Mouse (Mus musculus): ENCODE results near the gene Pdxp. TPM values are rescaled to one million over a fixed set of nuclear protein-coding genes. Genes with fewer than 3 reads are reported as not detected.
A peak's percentile ranks its signal among the peaks of the same experiment; 100 is the strongest.
"Not testable (repeated sequence)": the region's sequence is repeated elsewhere in the genome, so short reads cannot be mapped to it uniquely, and the experiment has no call there.

The Pdxp gene
- polyA plus RNA-seq, 1 experiment = not detected

DNA sequence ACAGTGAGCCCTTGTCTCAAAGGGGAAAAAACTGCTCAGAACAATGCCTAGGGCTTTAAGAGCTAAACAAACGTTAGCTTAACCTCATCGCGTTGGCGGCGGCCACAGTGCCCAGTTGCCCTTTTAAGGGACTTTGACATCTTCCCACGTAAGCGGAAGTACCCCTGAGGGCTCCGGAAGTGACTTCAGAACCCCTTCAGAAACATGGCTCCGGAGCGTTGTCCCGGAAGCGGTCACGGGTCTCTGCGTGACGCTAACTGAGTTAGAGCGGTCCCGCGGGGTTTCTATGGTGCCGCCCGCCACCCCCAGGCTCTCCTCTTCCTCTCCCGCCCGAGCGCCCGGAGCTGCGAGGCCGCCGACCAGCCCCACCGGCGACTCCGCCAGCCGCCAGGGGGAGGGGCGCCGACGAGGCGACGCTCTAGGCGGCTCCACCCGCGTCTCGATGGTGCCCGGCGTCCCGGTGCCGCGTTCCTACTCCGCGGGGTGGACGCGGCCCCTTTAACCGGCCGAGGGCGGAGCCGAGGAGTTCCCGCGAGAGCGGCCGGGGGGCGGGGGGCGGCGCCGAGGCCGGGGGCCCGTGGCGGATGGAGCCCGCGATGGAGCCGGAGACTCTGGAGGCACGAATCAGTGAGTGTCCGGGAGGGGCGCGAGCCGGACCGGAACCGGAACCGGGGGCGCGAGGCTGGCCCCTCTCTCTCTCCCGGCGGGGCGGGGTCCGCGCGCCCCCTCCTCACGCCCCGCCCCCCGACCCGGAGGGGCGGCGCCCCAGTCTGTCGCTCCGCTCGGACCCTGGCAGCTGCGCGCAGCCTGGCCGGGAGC, 36.5 kb upstream of the Pdxp start, which contains the start of gene Gga1:
Gene Gga1 (plus strand): TSS at position 200 of the 819 bp plus-strand sequence.
- peaks cover 37% of the 10 kb centered on the region for H3K4me1 ChIP-seq (ENCODE audit: control insufficient read depth, insufficient read depth, low read length)
- H3K27ac ChIP-seq (ENCODE audit: insufficient read depth, low read depth, low read length) = peak within 1 kb of the TSS; percentile 97
- TF ChIP-seq CTCF (IDR thresholded peaks at IDR 0.05; ENCODE audit: insufficient read depth, low read depth, low read length) (peak; percentile 37; the same call in 1 of the 2 replicates), POLR2A (IDR thresholded peaks at IDR 0.05; ENCODE audit: insufficient read depth, low read depth, low read length) (peak; percentile 38; the same call in 1 of the 2 replicates)
- WGBS = under 1% methylated on average over 80 of the region's 95 CpGs
- peak within 1 kb of the TSS; percentile 91 for H3K4me3 ChIP-seq (ENCODE audit: insufficient read depth, low read depth, low read length)

- H3K4me1 ChIP-seq (ENCODE audit: control insufficient read depth, insufficient read depth, low read length) = peaks cover 37% of the 10 kb centered on the region
- 1% methylated on average over 17 of the region's 17 CpGs for WGBS
- peak overlapping the region; percentile 91 for H3K4me3 ChIP-seq (ENCODE audit: insufficient read depth, low read depth, low read length)
- H3K27ac ChIP-seq (ENCODE audit: insufficient read depth, low read depth, low read length) = peak overlapping the region; percentile 2; the same call in 1 of the 2 replicates
- TF ChIP-seq POLR2A (IDR thresholded peaks at IDR 0.05; ENCODE audit: insufficient read depth, low read depth, low read length) = no peak
- no peak for TF ChIP-seq CTCF (IDR thresholded peaks at IDR 0.05; ENCODE audit: insufficient read depth, low read depth, low read length)
Observed at GRCm38 (mm10) chr15:78877810-78878390, 35.8 kb upstream of the Pdxp start.

DNA sequence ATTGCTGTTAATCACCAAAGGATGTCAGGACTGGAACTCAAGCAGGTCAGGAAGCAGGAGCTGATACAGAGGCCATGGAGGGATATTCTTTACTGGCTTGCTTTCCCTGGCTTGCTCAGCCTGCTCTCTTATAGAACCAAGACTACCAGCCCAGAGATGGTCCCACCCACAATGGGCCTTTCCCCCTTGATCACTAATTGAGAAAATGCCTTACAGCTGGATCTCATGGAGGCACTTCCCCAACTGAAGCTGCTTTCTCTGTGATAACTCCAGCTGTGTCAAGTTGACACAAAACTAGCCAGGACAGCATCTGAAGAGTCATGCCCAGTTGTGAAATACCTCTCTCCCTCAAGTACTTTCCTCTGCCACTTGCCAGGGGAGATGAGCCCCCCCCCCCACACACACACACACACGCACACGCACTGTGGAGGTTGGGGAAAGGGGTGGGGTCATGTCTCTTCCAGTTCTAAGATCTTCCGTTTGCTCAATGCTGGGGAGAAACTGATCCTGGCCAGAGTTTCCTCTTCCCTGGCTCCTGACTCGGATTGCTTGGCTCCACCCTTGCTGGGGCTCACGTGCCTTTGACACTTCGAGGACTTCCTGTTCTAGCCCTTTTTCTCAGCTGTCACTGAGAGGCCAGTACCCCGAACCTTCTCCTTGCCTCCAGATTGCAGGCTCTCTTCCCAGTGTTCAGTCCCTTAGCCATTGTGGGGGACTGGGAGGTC, 34.8 kb upstream of the Pdxp start:
- H3K4me1 ChIP-seq (ENCODE audit: control insufficient read depth, insufficient read depth, low read length) = peaks cover 34% of the 10 kb centered on the region
- WGBS = 41% methylated on average over 7 of the region's 7 CpGs
- H3K27ac ChIP-seq (ENCODE audit: insufficient read depth, low read depth, low read length); H3K4me3 ChIP-seq (ENCODE audit: insufficient read depth, low read depth, low read length): not testable (repeated sequence)

DNA sequence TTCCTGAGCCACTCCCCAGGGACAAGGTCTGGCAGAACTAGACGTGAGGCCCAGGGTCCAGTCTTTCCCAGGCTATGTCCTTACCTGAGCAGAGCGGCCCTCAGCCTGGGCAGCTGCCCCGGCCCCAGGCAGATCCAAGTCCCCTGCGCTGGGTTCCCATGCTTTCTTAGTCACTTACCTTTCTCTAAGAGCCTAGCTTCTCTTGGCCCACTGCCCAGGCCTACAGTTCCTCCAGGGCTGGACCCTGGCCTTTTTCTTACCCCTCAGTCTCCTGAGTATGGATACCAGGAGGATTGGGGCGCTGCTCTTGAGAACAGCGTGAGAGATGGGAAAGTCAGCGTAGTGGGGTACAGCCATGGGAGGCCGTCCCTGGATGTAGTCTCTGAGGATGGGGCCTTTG, 33.3 kb upstream of the Pdxp start:
- H3K4me1 ChIP-seq (ENCODE audit: control insufficient read depth, insufficient read depth, low read length) = peaks cover 28% of the 10 kb centered on the region
- H3K4me3 ChIP-seq (ENCODE audit: insufficient read depth, low read depth, low read length) = no peak overlapping the region
- H3K27ac ChIP-seq (ENCODE audit: insufficient read depth, low read depth, low read length) = no peak overlapping the region
- TF ChIP-seq POLR2A (IDR thresholded peaks at IDR 0.05; ENCODE audit: insufficient read depth, low read depth, low read length) (no peak), CTCF (IDR thresholded peaks at IDR 0.05; ENCODE audit: insufficient read depth, low read depth, low read length) (no peak)
- WGBS = 90% methylated on average over 8 of the region's 8 CpGs

DNA sequence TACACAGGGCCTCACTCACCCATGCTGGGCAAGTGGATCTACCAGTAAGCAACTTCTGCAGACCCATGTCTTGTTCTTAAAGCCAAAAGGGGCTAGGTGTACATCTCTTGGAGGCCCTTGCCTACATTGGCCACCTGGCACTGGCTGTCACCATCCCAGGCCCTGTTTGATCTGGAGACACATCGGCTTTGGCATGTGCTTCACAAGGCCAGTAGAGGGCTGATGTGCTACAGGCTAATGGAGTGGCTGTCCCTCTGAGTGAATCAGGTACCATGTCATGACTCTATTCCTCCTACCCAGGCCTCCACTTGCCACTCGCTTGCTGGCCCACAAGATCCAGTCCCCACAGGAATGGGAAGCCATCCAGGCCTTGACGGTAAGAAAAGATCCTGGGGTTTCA, 31.9 kb upstream of the Pdxp start:
- WGBS = 82% methylated on average over 3 of the region's 3 CpGs
- peaks cover 21% of the 10 kb centered on the region for H3K4me1 ChIP-seq (ENCODE audit: control insufficient read depth, insufficient read depth, low read length)

GRCm38 (mm10) chr15:78889401-78889853, 24.3 kb upstream of the Pdxp start:
- Histone ChIP-seq H3K4me1 (ENCODE audit: control insufficient read depth, insufficient read depth, low read length) (no peaks in the 10 kb centered on the region), H3K4me3 (ENCODE audit: insufficient read depth, low read depth, low read length) (no peak overlapping the region), H3K27ac (ENCODE audit: insufficient read depth, low read depth, low read length) (no peak overlapping the region)
- 38% methylated on average over 13 of the region's 13 CpGs for WGBS
- TF ChIP-seq POLR2A (IDR thresholded peaks at IDR 0.05; ENCODE audit: insufficient read depth, low read depth, low read length) = no peak
- TF ChIP-seq CTCF (IDR thresholded peaks at IDR 0.05; ENCODE audit: insufficient read depth, low read depth, low read length) = no peak

More for the DNA sequence above, 31.9 kb upstream of the Pdxp start:
- no peak overlapping the region for H3K4me3 ChIP-seq (ENCODE audit: insufficient read depth, low read depth, low read length)
- no peak for TF ChIP-seq CTCF (IDR thresholded peaks at IDR 0.05; ENCODE audit: insufficient read depth, low read depth, low read length)
- H3K27ac ChIP-seq (ENCODE audit: insufficient read depth, low read depth, low read length) = no peak overlapping the region

GRCm38 (mm10) chr15:78892440-78892839, 21.3 kb upstream of the Pdxp start:
- Histone ChIP-seq H3K4me1 (ENCODE audit: control insufficient read depth, insufficient read depth, low read length) (peaks cover 6% of the 10 kb centered on the region; the same call in 1 of the 2 replicates), H3K4me3 (ENCODE audit: insufficient read depth, low read depth, low read length) (no peak overlapping the region), H3K27ac (ENCODE audit: insufficient read depth, low read depth, low read length) (no peak overlapping the region)
- WGBS = 71% methylated on average over 7 of the region's 7 CpGs
- TF ChIP-seq CTCF (IDR thresholded peaks at IDR 0.05; ENCODE audit: insufficient read depth, low read depth, low read length) (no peak), POLR2A (IDR thresholded peaks at IDR 0.05; ENCODE audit: insufficient read depth, low read depth, low read length) (no peak)

DNA sequence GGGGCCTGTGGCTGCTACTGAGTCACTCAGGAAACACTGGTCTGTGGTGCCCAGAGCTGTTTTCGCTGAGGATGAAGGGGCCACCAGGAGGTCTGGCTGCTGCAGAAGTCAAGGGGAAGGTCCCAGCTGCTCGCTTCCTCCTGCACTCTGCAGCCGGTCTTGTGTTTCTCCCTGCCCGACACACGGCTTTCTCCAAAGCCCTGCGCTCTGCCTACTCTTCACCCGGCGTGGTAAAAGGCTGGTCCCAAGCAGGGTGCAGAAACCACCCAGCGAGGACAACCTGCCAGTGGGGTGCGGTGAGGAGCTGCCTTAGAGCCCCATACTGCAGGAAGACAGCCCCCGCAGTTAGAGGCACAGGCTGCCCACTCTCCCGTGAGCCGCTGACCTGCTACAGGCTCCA, 19.0 kb upstream of the Pdxp start:
- WGBS = 76% methylated on average over 13 of the region's 13 CpGs
- no peak overlapping the region for H3K4me3 ChIP-seq (ENCODE audit: insufficient read depth, low read depth, low read length)
- H3K4me1 ChIP-seq (ENCODE audit: control insufficient read depth, insufficient read depth, low read length) = peaks cover 11% of the 10 kb centered on the region
- TF ChIP-seq POLR2A (IDR thresholded peaks at IDR 0.05; ENCODE audit: insufficient read depth, low read depth, low read length) (no peak), CTCF (IDR thresholded peaks at IDR 0.05; ENCODE audit: insufficient read depth, low read depth, low read length) (no peak)
- H3K27ac ChIP-seq (ENCODE audit: insufficient read depth, low read depth, low read length) = no peak overlapping the region

DNA sequence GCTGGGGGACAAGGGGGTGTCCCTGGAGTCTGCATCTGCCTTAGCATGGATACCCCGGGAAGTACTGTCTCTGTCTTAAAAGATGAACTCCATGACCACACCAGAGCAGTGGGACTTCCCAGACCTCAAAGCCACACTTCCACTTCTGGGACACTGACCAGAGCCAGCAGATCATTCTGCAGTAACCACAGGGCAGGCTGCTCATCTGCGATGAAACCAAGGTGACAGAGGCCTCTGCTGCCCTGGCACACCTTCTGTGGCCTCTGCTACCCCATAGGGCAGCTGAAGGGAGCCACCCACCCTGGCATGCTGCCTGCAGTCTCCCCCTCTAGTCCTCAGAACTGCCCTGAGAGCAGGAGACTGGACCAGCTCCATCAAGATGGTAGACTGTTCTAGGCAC, 18.0 kb upstream of the Pdxp start:
- Histone ChIP-seq H3K4me1 (ENCODE audit: control insufficient read depth, insufficient read depth, low read length) (peaks cover 20% of the 10 kb centered on the region), H3K4me3 (ENCODE audit: insufficient read depth, low read depth, low read length) (no peak overlapping the region), H3K27ac (ENCODE audit: insufficient read depth, low read depth, low read length) (no peak overlapping the region)
- TF ChIP-seq CTCF (IDR thresholded peaks at IDR 0.05; ENCODE audit: insufficient read depth, low read depth, low read length) (no peak), POLR2A (IDR thresholded peaks at IDR 0.05; ENCODE audit: insufficient read depth, low read depth, low read length) (no peak)
- 75% methylated on average over 2 of the region's 2 CpGs for WGBS
